Comparison of ENCODE assay signal across 8 mouse cellular contexts in the genomic region with DNA sequence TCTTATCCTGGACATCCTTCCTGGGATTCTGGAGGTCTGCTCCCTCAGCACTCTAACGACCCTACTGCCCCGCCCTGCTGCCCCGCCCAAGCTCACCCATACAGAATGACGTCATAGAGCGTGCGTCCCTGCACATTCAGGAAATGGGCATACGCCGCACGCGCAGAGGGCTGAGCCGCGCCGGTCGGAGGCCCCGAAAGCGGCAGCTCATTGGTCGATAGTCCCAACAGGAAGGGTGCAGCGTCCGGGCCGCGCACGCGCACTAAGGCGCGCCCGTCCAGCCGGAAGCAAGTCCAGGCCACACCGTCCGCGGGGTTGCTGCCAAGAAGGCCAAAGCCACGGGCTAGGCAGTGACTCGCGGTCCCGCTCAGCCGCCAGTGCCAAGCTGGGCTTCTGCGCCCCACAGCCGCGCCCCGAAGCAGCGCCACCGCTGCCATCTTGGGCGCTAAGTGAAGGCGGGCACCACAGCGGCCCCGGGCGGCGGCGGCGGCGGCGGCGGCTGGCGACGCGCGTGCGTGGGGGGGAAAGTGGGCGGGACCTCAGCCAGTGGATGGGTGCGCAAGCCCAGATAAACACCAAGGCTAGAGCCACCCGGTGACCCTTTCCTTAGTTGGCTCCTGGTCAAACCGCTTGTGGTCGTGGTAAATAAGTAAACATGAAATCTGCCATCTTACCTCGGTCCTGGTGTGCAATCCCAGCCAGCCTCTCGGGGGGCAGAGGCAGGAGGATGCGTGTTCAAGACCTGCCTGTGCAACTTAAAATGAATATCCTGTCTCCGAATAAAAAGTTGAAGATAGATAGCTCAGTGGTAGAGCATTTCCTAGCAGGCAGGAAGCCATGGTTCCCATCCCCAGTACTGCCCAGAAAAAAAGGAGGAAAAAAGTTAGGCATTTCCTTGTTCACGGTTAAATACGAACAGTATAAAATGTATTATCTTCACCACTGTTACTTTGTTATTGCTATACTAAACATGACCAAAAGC. TPM values are rescaled to one million over a fixed set of nuclear protein-coding genes. Genes with fewer than 3 reads are reported as not detected.
DNase-seq lines count a peak whose midpoint lies in the region; ATAC-seq lines count a peak whose summit lies in the region.

A gene (minus strand): TSS at position 485 of the 982 bp plus-strand sequence.

- peak within 1 kb of the TSS; percentile 59 for H3K4me2 ChIP-seq in hindbrain, embryonic 11.5 days (replicated peaks; ENCODE audit: low read depth, low read length)

- 3% methylated on average over 66 of the region's 68 CpGs for WGBS in hindbrain, embryonic 11.5 days

- DNase-seq in MEL-GATA-1-ER (ENCODE audit: extremely low read depth, low read depth) = peak; percentile 95
- peak; percentile 98 for DNase-seq in cerebellum, adult 8-10 months
- peak; percentile 96 for DNase-seq in hindbrain, embryonic 11.5 days (ENCODE audit: low spot score)
- DNase-seq in layer of hippocampus, postnatal 10 days (ENCODE audit: low spot score in 2 of 2) = peak; percentile 96 to 97
- DNase-seq in lung, postnatal 10 days = peak; percentile 99
- DNase-seq in ovary, postnatal 36 days (ENCODE audit: low spot score) = peak; percentile 97
- DNase-seq in thymus, postnatal 25 days = peak; percentile 95

- ATAC-seq in frontal cortex, adult (ENCODE audit: low TSS enrichment) = peak; percentile 97
- peak; percentile 99 for ATAC-seq in hindbrain, embryonic 11.5 days (ENCODE audit: low FRiP score)

- no peaks in the 10 kb centered on the region for H3K36me3 ChIP-seq in hindbrain, embryonic 11.5 days (ENCODE audit: control insufficient read depth, insufficient read depth, low read length)

- H3K4me3 ChIP-seq in hindbrain, embryonic 11.5 days (ENCODE audit: low read depth, low read length) = peak within 1 kb of the TSS; percentile 71

- H3K27ac ChIP-seq in hindbrain, embryonic 11.5 days (ENCODE audit: low read depth, low read length) = peak within 1 kb of the TSS; percentile 94

- peak within 1 kb of the TSS; percentile 86 for H3K9ac ChIP-seq in hindbrain, embryonic 11.5 days (ENCODE audit: low read depth, low read length)

- peaks cover 3% of the 10 kb centered on the region for H3K4me1 ChIP-seq in hindbrain, embryonic 11.5 days (replicated peaks; ENCODE audit: control insufficient read depth, insufficient read depth, low read length)

- no peaks in the 10 kb centered on the region for H3K9me3 ChIP-seq in hindbrain, embryonic 11.5 days (ENCODE audit: control insufficient read depth, low read length)

- no peaks in the 10 kb centered on the region for H3K27me3 ChIP-seq in hindbrain, embryonic 11.5 days (ENCODE audit: control insufficient read depth, insufficient read depth, low read length)

RNA-seq across cellular contexts. Expression of the gene that starts here (rescaled TPM):
- 2.0 and 2.6 TPM in 2 replicates for polyA plus RNA-seq in hindbrain, embryonic 11.5 days (2014; fragmentation: Nextera tagmentation; extraction: Ambion mirVana)
- 10 to 100 TPM; 11.0 to 12.0 TPM for total RNA-seq in layer of hippocampus, postnatal 10 days (2021)

Comparison
In these comparisons a context has a peak if more than half of its experiments do, and no peak if none do; other contexts are left out.
1. Peak in every context shown above with its lines: DNase-seq, ATAC-seq, H3K4me3 ChIP-seq and H3K27ac ChIP-seq.